Mouse (Mus musculus) forebrain, embryonic 13.5 days (tissue): ENCODE results near the gene Kif17. TPM values are rescaled to one million over a fixed set of nuclear protein-coding genes. Genes with fewer than 3 reads are reported as not detected.

Experiments
- microRNA-seq: library from miRNA; unstranded; fragments of <30 nt; microRNA quantifications from one replicate; pipeline ENCODE4, GENCODE M21; 2016
- polyA plus RNA-seq: library from polyadenylated mRNA; unstranded; fragments of >200 nt; fragmentation: Nextera tagmentation; extraction: Ambion mirVana; gene quantifications from 2 replicates; pipeline ENCODE4 v1.2.1, GENCODE M21; 2015

Kif17 gene
- polyA plus RNA-seq, 1 experiment from 2014 or later: 0.59 TPM

Small RNAs within 50 kb of the gene (microRNA-seq; reads per million reads assigned to microRNA genes)
- gene Gm27646 (not detected), gene Mir7019 (1.1 reads per million)

Other genes with a start within 250 kb of the Kif17 start
- gene Hp1bp3, start 34.1 kb upstream of the Kif17 start, polyA plus RNA-seq: 235 and 259 TPM in 2 replicates
- gene Sh2d5, start within 50 bp of the Kif17 start, polyA plus RNA-seq: 2.5 and 3.0 TPM in 2 replicates
- gene Ddost, start 54.3 kb downstream of the Kif17 start, polyA plus RNA-seq: 176 and 192 TPM in 2 replicates
- 62.4 and 64.2 TPM in 2 replicates for gene Pink1, start 75.9 kb downstream of the Kif17 start, polyA plus RNA-seq
- gene Cda, start 117.6 kb downstream of the Kif17 start, polyA plus RNA-seq: 1.9 and 2.2 TPM in 2 replicates
- 0.84 and 0.96 TPM in 2 replicates for gene Fam43b, start 146.1 kb downstream of the Kif17 start, polyA plus RNA-seq
- 18.6 and 19.2 TPM in 2 replicates for gene Mul1, start 184.2 kb downstream of the Kif17 start, polyA plus RNA-seq
- gene Camk2n1, start 203.9 kb downstream of the Kif17 start, polyA plus RNA-seq: 6.6 and 6.9 TPM in 2 replicates